Mouse (Mus musculus) right cerebral cortex, adult 18-20 months (tissue): Measurements from ENCODE around the gene Ipo9.

ENCODE experiments used
- DNase-seq: peaks from one replicate; pipeline ENCODE4 v3.0.0; 2022; ENCODE audit warnings: mixed read lengths

The Ipo9 gene

GRCm38 (mm10) chr1:135429901-135430668 is at the start of gene Ipo9:
TSS of gene Ipo9 (minus strand) at chr1:135430499.
- peak; percentile 93 for DNase-seq

GRCm38 (mm10) chr1:135475571-135475895 is 45.2 kb upstream of the Ipo9 start:
- no peak for DNase-seq

GRCm38 (mm10) chr1:135474861-135475570 is 44.7 kb upstream of the Ipo9 start:
- no peak for DNase-seq

- DNase-seq, result no peak
These were observed 42.2 kb upstream of the Ipo9 start for GRCm38 (mm10) chr1:135472536-135472935.

GRCm38 (mm10) chr1:135471742-135472141 is 41.4 kb upstream of the Ipo9 start:
- no peak for DNase-seq

- DNase-seq, result no peak
These were observed 40.2 kb upstream of the Ipo9 start for GRCm38 (mm10) chr1:135470546-135470945.

GRCm38 (mm10) chr1:135467462-135467861 is 37.2 kb upstream of the Ipo9 start:
- no peak for DNase-seq

- DNase-seq, result no peak
These were observed 36.6 kb upstream of the Ipo9 start for GRCm38 (mm10) chr1:135466935-135467334.

- no peak for DNase-seq
These were observed 35.4 kb upstream of the Ipo9 start for GRCm38 (mm10) chr1:135465734-135466133.

- no peak for DNase-seq
These were observed 32.4 kb upstream of the Ipo9 start for GRCm38 (mm10) chr1:135462736-135463135.

GRCm38 (mm10) chr1:135462304-135462703 is 32.0 kb upstream of the Ipo9 start:
- no peak for DNase-seq

GRCm38 (mm10) chr1:135461097-135461730 is 30.9 kb upstream of the Ipo9 start:
- peak; percentile 68 for DNase-seq

- no peak for DNase-seq
These were observed 30.2 kb upstream of the Ipo9 start for GRCm38 (mm10) chr1:135460521-135460920.

GRCm38 (mm10) chr1:135457860-135458259 is 27.6 kb upstream of the Ipo9 start:
- DNase-seq, result no peak

- DNase-seq, result no peak
These were observed 22.0 kb upstream of the Ipo9 start for GRCm38 (mm10) chr1:135452259-135452658.

- no peak for DNase-seq
These were observed 21.1 kb upstream of the Ipo9 start for GRCm38 (mm10) chr1:135451419-135451818.

GRCm38 (mm10) chr1:135449876-135450275 is 19.6 kb upstream of the Ipo9 start:
- DNase-seq, result peak; percentile 28

- no peak for DNase-seq
These were observed 18.6 kb upstream of the Ipo9 start for GRCm38 (mm10) chr1:135448940-135449339.

- DNase-seq, result no peak
These were observed 13.2 kb upstream of the Ipo9 start for GRCm38 (mm10) chr1:135443506-135443905.

- DNase-seq, result no peak
These were observed 11.6 kb upstream of the Ipo9 start for GRCm38 (mm10) chr1:135441861-135442260.

- no peak for DNase-seq
These were observed 10.7 kb upstream of the Ipo9 start for GRCm38 (mm10) chr1:135440986-135441385.

- no peak for DNase-seq
These were observed 8.5 kb upstream of the Ipo9 start for GRCm38 (mm10) chr1:135438801-135439200.

GRCm38 (mm10) chr1:135435823-135436222 is 5.5 kb upstream of the Ipo9 start:
- no peak for DNase-seq

GRCm38 (mm10) chr1:135430669-135431017 is 344 bp upstream of the Ipo9 start:
- DNase-seq, result no peak
